Mouse (Mus musculus): ENCODE data around the gene Syt17. TPM values are rescaled to one million over a fixed set of nuclear protein-coding genes. Genes with fewer than 3 reads are reported as not detected.
"Not testable (repeated sequence)": the region's sequence is repeated elsewhere in the genome, so short reads cannot be mapped to it uniquely, and the experiment has no call there.

Gene Syt17
- total and polyA plus RNA-seq, 2 experiments from 2014 or later, result 18.2 to 22.5 TPM

DNA sequence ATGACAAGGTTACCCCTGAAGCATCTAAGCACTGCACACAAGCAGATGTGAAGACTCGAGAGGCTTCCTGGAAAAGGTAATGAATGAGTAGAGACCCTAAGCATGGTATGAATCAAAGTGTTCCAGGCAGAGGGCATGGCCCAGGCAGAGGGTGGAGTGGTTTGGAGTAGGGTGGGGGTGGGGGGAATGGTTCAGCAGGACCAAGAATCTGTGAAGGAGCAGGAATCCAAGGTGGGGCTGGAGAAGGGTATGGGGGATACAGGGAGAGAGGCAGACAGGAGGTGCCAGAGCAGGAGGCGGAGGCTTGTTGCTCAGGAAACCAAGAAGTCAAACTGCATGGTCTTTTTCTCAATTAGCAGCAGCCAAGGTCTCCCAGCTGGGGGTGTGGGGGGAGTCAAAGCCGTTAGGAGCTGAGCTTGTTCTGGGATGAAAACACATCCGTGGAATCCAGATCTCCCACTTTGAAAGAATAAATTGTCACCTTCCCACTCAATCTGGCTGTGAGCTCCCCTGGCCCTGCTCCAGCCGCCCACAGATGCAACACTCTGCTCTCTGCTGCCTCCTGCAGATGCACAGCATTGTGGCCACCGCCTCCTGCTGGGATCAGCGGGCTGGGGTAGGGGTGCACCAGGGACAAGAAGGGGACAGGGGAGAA, 83.5 kb downstream of the Syt17 start:
- no peaks in the 10 kb centered on the region for H3K27me3 ChIP-seq (ENCODE audit: insufficient read depth, low read length)
- no peaks in the 10 kb centered on the region for H3K36me3 ChIP-seq (ENCODE audit: insufficient read depth)
- WGBS, result 32% methylated on average over 7 of the region's 7 CpGs
- H3K4me3 ChIP-seq (ENCODE audit: low read depth, low read length), result no peak overlapping the region
- no peak overlapping the region for H3K9ac ChIP-seq
- no peak overlapping the region for H3K4me2 ChIP-seq (ENCODE audit: low read depth)
- H3K4me1 ChIP-seq (ENCODE audit: insufficient read depth), result no peaks in the 10 kb centered on the region
- ATAC-seq (peak; percentile 79), DNase-seq (peak; percentile 64)
- TF ChIP-seq CTCF (IDR thresholded peaks at IDR 0.05; ENCODE audit: low read depth), result peak; percentile 64
- H3K27ac ChIP-seq (ENCODE audit: low read depth, low read length), result no peak overlapping the region
- no peaks in the 10 kb centered on the region for H3K9me3 ChIP-seq (ENCODE audit: low read length)

DNA sequence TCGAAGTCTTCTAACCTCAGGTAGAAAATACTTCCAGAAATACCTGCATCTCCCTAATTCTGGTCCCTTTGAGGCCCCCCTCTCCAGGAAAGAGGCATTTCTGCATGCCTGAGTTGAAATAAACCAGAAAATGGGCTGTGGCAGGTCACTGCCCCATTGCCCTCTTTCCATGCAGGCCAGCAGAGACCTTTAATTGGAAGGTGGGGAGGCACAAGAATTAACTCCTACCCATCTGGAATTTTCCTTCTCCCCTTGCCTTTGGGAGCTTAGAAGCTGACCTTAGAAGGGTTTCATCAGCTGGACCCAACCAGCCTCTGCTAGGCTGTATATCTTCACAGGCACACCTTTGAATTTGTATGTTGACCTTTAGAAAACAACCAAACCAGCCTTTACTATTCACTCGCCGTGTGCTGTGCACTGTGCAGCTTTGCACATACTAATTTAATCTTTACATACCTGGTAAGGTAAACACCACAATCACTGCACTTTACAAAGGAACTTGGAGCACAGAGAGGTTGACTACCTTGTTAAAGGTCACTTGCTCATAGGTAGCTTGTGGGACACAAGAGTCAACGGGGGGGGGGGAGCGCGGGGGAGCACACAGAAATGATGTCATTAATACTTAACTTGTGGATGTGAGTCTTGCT, 84.3 kb downstream of the Syt17 start:
- DNase-seq (no peak), ATAC-seq (no peak)
- Histone ChIP-seq H3K4me1 (ENCODE audit: insufficient read depth) (no peaks in the 10 kb centered on the region), H3K27me3 (ENCODE audit: insufficient read depth, low read length) (no peaks in the 10 kb centered on the region), H3K27ac (ENCODE audit: low read depth, low read length) (no peak overlapping the region), H3K4me2 (ENCODE audit: low read depth) (no peak overlapping the region), H3K9ac (no peak overlapping the region), H3K9me3 (ENCODE audit: low read length) (no peaks in the 10 kb centered on the region), H3K36me3 (ENCODE audit: insufficient read depth) (no peaks in the 10 kb centered on the region), H3K4me3 (ENCODE audit: low read depth, low read length) (no peak overlapping the region)
- WGBS, result 87% methylated on average over 6 of the region's 6 CpGs
- TF ChIP-seq CTCF (IDR thresholded peaks at IDR 0.05; ENCODE audit: low read depth), result no peak

DNA sequence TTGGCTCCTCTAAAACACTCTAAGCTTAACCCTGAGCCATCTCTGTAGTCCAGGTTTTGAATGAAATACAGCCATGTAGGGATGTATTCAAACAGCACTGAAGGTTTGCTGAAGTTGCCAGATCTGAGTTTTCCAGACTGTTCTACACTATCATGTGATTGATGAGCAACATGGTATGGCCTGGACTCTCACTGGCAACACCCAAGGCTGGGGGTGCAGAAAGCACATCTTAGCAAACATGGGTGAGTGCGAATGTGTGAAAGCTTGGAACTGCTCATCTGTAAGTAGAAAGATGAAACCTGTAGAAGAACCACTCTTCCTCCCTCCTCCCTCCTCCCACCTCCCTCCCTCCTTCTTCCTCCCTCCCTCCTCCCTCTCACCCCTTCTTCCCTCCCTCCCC, 85.1 kb downstream of the Syt17 start:
- no peak for TF ChIP-seq CTCF (IDR thresholded peaks at IDR 0.05; ENCODE audit: low read depth)
- no peak overlapping the region for H3K27ac ChIP-seq (ENCODE audit: low read depth, low read length)
- ATAC-seq, result no peak
- no peaks in the 10 kb centered on the region for H3K36me3 ChIP-seq (ENCODE audit: insufficient read depth)
- H3K4me3 ChIP-seq (ENCODE audit: low read depth, low read length), result no peak overlapping the region
- no peaks in the 10 kb centered on the region for H3K4me1 ChIP-seq (ENCODE audit: insufficient read depth)
- no peaks in the 10 kb centered on the region for H3K9me3 ChIP-seq (ENCODE audit: low read length)
- no peak overlapping the region for H3K9ac ChIP-seq
- H3K4me2 ChIP-seq (ENCODE audit: low read depth), result no peak overlapping the region
- no peaks in the 10 kb centered on the region for H3K27me3 ChIP-seq (ENCODE audit: insufficient read depth, low read length)
- DNase-seq, result no peak
- 88% methylated on average over 1 of the region's 1 CpGs for WGBS

DNA sequence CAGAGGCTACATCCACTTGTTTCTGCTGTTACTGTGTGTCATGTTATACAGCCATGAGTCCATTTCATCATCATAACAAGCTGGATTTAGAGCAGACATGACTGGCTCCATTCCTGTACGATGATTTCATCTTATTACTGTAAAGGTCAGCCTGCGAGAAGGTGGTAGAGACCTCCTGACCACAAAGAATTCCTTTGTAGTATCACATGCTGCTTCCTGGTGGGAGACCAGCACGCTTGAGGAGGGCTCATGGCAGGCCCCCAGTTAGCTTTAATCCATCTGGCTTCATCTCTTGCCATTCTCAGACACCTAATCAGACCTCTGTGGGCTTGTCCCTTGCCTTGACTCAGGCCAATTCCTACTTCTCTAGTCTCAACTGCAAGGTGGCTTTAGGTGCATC, 85.8 kb downstream of the Syt17 start:
- Histone ChIP-seq H3K27me3 (ENCODE audit: insufficient read depth, low read length) (no peaks in the 10 kb centered on the region), H3K4me3 (ENCODE audit: low read depth, low read length) (no peak overlapping the region), H3K27ac (ENCODE audit: low read depth, low read length) (no peak overlapping the region), H3K36me3 (ENCODE audit: insufficient read depth) (no peaks in the 10 kb centered on the region), H3K4me2 (ENCODE audit: low read depth) (no peak overlapping the region), H3K4me1 (ENCODE audit: insufficient read depth) (no peaks in the 10 kb centered on the region), H3K9me3 (ENCODE audit: low read length) (no peaks in the 10 kb centered on the region), H3K9ac (no peak overlapping the region)
- DNase-seq (no peak), ATAC-seq (no peak)
- no peak for TF ChIP-seq CTCF (IDR thresholded peaks at IDR 0.05; ENCODE audit: low read depth)
- WGBS, result 70% methylated on average over 3 of the region's 3 CpGs

DNA sequence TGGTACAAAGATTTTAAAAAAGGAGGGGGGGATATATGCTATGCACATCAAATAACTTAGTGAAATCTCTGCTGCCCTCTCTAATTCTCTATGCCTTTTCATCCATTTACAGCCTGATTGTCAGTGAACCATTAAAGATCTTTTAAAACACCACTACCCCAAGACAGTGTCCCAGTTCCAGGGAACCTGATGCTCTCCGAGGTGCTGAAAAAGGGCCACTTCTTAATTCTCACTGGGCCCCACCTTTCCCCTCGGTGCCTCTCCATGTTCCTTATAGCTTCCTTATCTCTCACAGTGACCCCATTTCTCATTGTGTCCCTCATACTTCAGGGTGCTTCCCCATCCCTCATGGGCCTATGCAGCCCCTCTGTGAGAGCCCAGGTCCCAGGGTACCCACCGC, 89.0 kb downstream of the Syt17 start:
- ATAC-seq, result no peak
- Histone ChIP-seq H3K4me1 (ENCODE audit: insufficient read depth) (no peaks in the 10 kb centered on the region), H3K9ac (no peak overlapping the region), H3K9me3 (ENCODE audit: low read length) (no peaks in the 10 kb centered on the region), H3K27ac (ENCODE audit: low read depth, low read length) (no peak overlapping the region), H3K36me3 (ENCODE audit: insufficient read depth) (no peaks in the 10 kb centered on the region), H3K27me3 (ENCODE audit: insufficient read depth, low read length) (no peaks in the 10 kb centered on the region), H3K4me3 (ENCODE audit: low read depth, low read length) (no peak overlapping the region), H3K4me2 (ENCODE audit: low read depth) (no peak overlapping the region)
- TF ChIP-seq CTCF (IDR thresholded peaks at IDR 0.05; ENCODE audit: low read depth), result no peak
- WGBS, result 42% methylated on average over 3 of the region's 3 CpGs
- no peak for DNase-seq

DNA sequence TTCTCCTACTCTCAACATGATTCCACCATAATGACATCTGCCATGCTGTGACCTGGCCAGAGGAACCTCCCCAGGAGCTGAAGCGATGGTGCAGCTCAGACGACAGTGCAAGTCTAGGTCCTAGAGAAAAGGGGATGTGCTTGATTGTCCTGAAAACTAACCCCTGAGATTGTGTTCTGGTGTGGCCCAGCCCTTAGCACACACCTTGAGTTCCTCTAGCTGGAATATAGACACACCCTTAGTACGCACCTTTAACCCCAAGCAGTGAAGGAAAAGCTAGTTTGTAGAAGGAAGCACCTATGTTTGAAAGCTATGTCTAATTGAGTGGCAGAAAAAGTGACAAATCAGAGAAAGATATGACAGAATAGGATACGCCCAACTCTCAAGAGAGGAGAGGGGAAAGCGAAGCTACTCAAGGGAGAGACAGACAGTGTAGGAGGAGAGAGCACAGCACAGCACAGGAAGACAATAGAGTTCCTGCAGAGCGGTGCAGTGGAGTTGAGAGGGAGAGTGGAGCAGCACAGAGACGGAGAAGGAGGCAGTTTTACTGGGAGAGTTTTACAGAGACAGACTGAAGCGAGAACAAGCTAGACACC, 91.5 kb downstream of the Syt17 start:
- not testable (repeated sequence) for DNase-seq; H3K9ac ChIP-seq; ATAC-seq; H3K27me3 ChIP-seq (ENCODE audit: insufficient read depth, low read length); H3K4me1 ChIP-seq (ENCODE audit: insufficient read depth); H3K27ac ChIP-seq (ENCODE audit: low read depth, low read length); H3K4me2 ChIP-seq (ENCODE audit: low read depth); H3K4me3 ChIP-seq (ENCODE audit: low read depth, low read length); H3K9me3 ChIP-seq (ENCODE audit: low read length); H3K36me3 ChIP-seq (ENCODE audit: insufficient read depth)
- 77% methylated on average over 8 of the region's 8 CpGs for WGBS

DNA sequence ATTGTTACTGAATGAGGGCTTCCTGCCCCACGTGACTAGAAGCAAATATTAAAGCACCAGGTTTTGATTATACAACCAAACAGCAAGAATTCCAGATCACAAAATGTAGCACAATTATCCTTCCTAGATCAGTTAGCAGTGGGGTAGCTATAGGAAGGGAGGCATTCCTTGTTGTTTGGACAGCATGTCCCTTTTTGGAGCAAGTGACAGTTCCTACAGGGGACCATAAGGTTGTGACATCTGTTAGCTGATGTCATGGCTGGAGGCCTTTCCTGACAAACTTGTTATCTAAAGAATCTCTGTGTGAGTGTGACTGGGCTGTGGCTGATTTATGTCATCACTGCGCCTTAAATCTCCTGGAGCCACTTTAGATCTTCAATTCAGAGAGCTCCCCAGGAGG, 97.2 kb downstream of the Syt17 start:
- no peak for TF ChIP-seq CTCF (IDR thresholded peaks at IDR 0.05; ENCODE audit: low read depth)

More for the DNA sequence above, 97.2 kb downstream of the Syt17 start:
- Histone ChIP-seq H3K4me2 (ENCODE audit: low read depth) (no peak overlapping the region), H3K27me3 (ENCODE audit: insufficient read depth, low read length) (no peaks in the 10 kb centered on the region), H3K27ac (ENCODE audit: low read depth, low read length) (no peak overlapping the region), H3K4me3 (ENCODE audit: low read depth, low read length) (no peak overlapping the region), H3K9me3 (ENCODE audit: low read length) (no peaks in the 10 kb centered on the region), H3K9ac (no peak overlapping the region), H3K36me3 (ENCODE audit: insufficient read depth) (no peaks in the 10 kb centered on the region), H3K4me1 (ENCODE audit: insufficient read depth) (no peaks in the 10 kb centered on the region)
- DNase-seq (no peak), ATAC-seq (no peak)
- 67% methylated on average over 2 of the region's 2 CpGs for WGBS
